Mouse (Mus musculus) heart, adult 2 months (tissue): ENCODE results near the gene Atrnl1. TPM values are rescaled to one million over a fixed set of nuclear protein-coding genes. Genes with fewer than 3 reads are reported as not detected.
"Not testable (repeated sequence)": the region's sequence is repeated elsewhere in the genome, so short reads cannot be mapped to it uniquely, and the experiment has no call there.

Experiments
- DNase-seq, 2 experiments: peaks; one replicate each; pipeline ENCODE4 v3.0.0; 2021
- H3K27ac ChIP-seq: fragments of 200-600 bp; 2 replicates; pipeline ENCODE4 v1.8.1; 2022
- H3K27me3 ChIP-seq: fragments of 200-500 bp; 2 replicates; pipeline ENCODE4 v1.6.1; 2012; ENCODE audit warnings: mild to moderate bottlenecking, low read length, inconsistent platforms, mixed read lengths; ENCODE audit not compliant: control insufficient read depth, insufficient read depth
- H3K36me3 ChIP-seq: fragments of 200-500 bp; 2 replicates; pipeline ENCODE4 v1.6.1; 2012; ENCODE audit warnings: low read length, inconsistent platforms; ENCODE audit not compliant: control insufficient read depth, insufficient read depth
- H3K4me1 ChIP-seq: fragments of 200-500 bp; 2 replicates; pipeline ENCODE4 v1.6.1; 2011; ENCODE audit warnings: low read length; ENCODE audit not compliant: control insufficient read depth, insufficient read depth
- H3K4me3 ChIP-seq: fragments of 200-600 bp; 2 replicates; pipeline ENCODE4 v1.8.1; 2022
- H3K79me2 ChIP-seq: fragments of 200-500 bp; replicated peaks from 2 replicates; pipeline ENCODE4 v1.6.1; 2012; ENCODE audit warnings: mild to moderate bottlenecking, inconsistent platforms, low read length, moderate library complexity, mixed read lengths; ENCODE audit not compliant: control insufficient read depth, insufficient read depth
- H3K9ac ChIP-seq: fragments of 200-500 bp; 2 replicates; pipeline ENCODE4 v1.6.1; 2012; ENCODE audit warnings: low read depth, mild to moderate bottlenecking, control low read depth, inconsistent platforms, low read length, mixed read lengths
- CTCF ChIP-seq: fragments of 200-600 bp; IDR thresholded peaks from 2 replicates; pipeline ENCODE4 v1.8.1; 2022; ENCODE audit warnings: antibody characterized with exemption, mild to moderate bottlenecking, moderate library complexity
- EP300 ChIP-seq: fragments of 200-500 bp; IDR thresholded peaks from 2 replicates; pipeline ENCODE4 v1.6.1; 2011; ENCODE audit warnings: low read depth, low read length, control low read depth; ENCODE audit not compliant: insufficient read depth
- POLR2A ChIP-seq: fragments of 200-500 bp; IDR thresholded peaks from 2 replicates; pipeline ENCODE4 v1.6.1; 2011; ENCODE audit warnings: mild to moderate bottlenecking, low read depth, low read length, control low read depth; ENCODE audit not compliant: insufficient read depth
- WGBS: fragments of 180-500 bp; shearing (Covaris S2); methylation state at CpG from one replicate; pipeline ENCODE4 v1.1.7; 2018; 5-methylcytosine and 5-hydroxymethylcytosine counted together
- intact Hi-C: fragments of 180-260 bp; cut with DNase I; formaldehyde crosslinking; loops from one replicate; pipeline ENCODE4 v1.15.1; 2025
- polyA plus RNA-seq: library from polyadenylated mRNA; depleted of rRNA; stranded (reverse); fragments of >200 nt; gene quantifications from 2 replicates; pipeline ENCODE4 v1.2.3, GENCODE M21; 2012
- total RNA-seq, 2 experiments: library from RNA; stranded (reverse); gene quantifications; 2 replicates each; pipeline ENCODE4 v1.2.3; 2021

The Atrnl1 gene
- total and polyA plus RNA-seq, 3 experiments = 6.3 to 14.2 (median 13.4) TPM

GRCm38 (mm10) chr19:58036166-58036565, 425.3 kb downstream of the Atrnl1 start:
- Histone ChIP-seq H3K9ac (no peak overlapping the region), H3K27ac (no peak overlapping the region), H3K4me1 (no peaks in the 10 kb centered on the region), H3K79me2 (no peaks in the 10 kb centered on the region), H3K27me3 (no peaks in the 10 kb centered on the region), H3K4me3 (no peak overlapping the region), H3K36me3 (no peaks in the 10 kb centered on the region)
- DNase-seq = no peak
- TF ChIP-seq CTCF (no peak), EP300 (no peak), POLR2A (no peak)
- intact Hi-C loops = no loop called here
- 92% methylated on average over 3 of the region's 3 CpGs for WGBS

- 54% methylated on average over 8 of the region's 8 CpGs for WGBS
- TF ChIP-seq CTCF (no peak), POLR2A (no peak), EP300 (no peak)
- intact Hi-C loops = no loop called here
Observed at GRCm38 (mm10) chr19:58043120-58043519, 432.3 kb downstream of the Atrnl1 start.

GRCm38 (mm10) chr19:58043550-58043949, 432.7 kb downstream of the Atrnl1 start:
- H3K36me3 ChIP-seq = no peaks in the 10 kb centered on the region; the same call in 1 of the 2 replicates
- H3K27ac ChIP-seq = no peak overlapping the region
- no peak for DNase-seq
- no peaks in the 10 kb centered on the region for H3K27me3 ChIP-seq
- 47% methylated on average over 4 of the region's 4 CpGs for WGBS
- no peaks in the 10 kb centered on the region for H3K4me1 ChIP-seq
- no peak overlapping the region for H3K4me3 ChIP-seq
- H3K79me2 ChIP-seq = no peaks in the 10 kb centered on the region
- no peak overlapping the region for H3K9ac ChIP-seq
- intact Hi-C loops = no loop called here
- no peak for TF ChIP-seq EP300

More at GRCm38 (mm10) chr19:58043120-58043519, 432.3 kb downstream of the Atrnl1 start:
- no peak for DNase-seq
- H3K4me3 ChIP-seq = no peak overlapping the region
- no peak overlapping the region for H3K27ac ChIP-seq
- no peaks in the 10 kb centered on the region for H3K4me1 ChIP-seq
- no peak overlapping the region for H3K9ac ChIP-seq
- H3K36me3 ChIP-seq = no peaks in the 10 kb centered on the region; the same call in 1 of the 2 replicates
- no peaks in the 10 kb centered on the region for H3K27me3 ChIP-seq
- no peaks in the 10 kb centered on the region for H3K79me2 ChIP-seq

- no peaks in the 10 kb centered on the region for H3K4me1 ChIP-seq
- no peaks in the 10 kb centered on the region for H3K27me3 ChIP-seq
- no peak overlapping the region for H3K4me3 ChIP-seq
- TF ChIP-seq CTCF (no peak), EP300 (no peak), POLR2A (no peak)
- no peaks in the 10 kb centered on the region for H3K79me2 ChIP-seq
- intact Hi-C loops = no loop called here
- no peaks in the 10 kb centered on the region; the same call in 1 of the 2 replicates for H3K36me3 ChIP-seq
- no peak for DNase-seq
- no peak overlapping the region for H3K9ac ChIP-seq
- no peak overlapping the region for H3K27ac ChIP-seq
- 93% methylated on average over 5 of the region's 5 CpGs for WGBS
Observed at GRCm38 (mm10) chr19:58044816-58045215, 434.0 kb downstream of the Atrnl1 start.

- Histone ChIP-seq H3K4me1 (no peaks in the 10 kb centered on the region), H3K27ac (no peak overlapping the region), H3K79me2 (no peaks in the 10 kb centered on the region), H3K27me3 (no peaks in the 10 kb centered on the region), H3K9ac (no peak overlapping the region), H3K4me3 (no peak overlapping the region), H3K36me3 (no peaks in the 10 kb centered on the region; the same call in 1 of the 2 replicates)
- intact Hi-C loops = no loop called here
- no peak for DNase-seq
- WGBS = 82% methylated on average over 7 of the region's 7 CpGs
- no peak for TF ChIP-seq EP300
Observed at GRCm38 (mm10) chr19:58046656-58047055, 435.8 kb downstream of the Atrnl1 start.

- DNase-seq, H3K9ac ChIP-seq, H3K27me3 ChIP-seq, H3K79me2 ChIP-seq, H3K4me3 ChIP-seq, H3K36me3 ChIP-seq, intact Hi-C loops, H3K4me1 ChIP-seq, H3K27ac ChIP-seq: not testable (repeated sequence)
- 93% methylated on average over 9 of the region's 9 CpGs for WGBS
Observed at GRCm38 (mm10) chr19:58050410-58050809, 439.6 kb downstream of the Atrnl1 start.
